Mouse (Mus musculus) cerebellum, adult 2 months (tissue): ENCODE data around the gene Hltf. TPM values are rescaled to one million over a fixed set of nuclear protein-coding genes. Genes with fewer than 3 reads are reported as not detected.
"Not testable (repeated sequence)": the region's sequence is repeated elsewhere in the genome, so short reads cannot be mapped to it uniquely, and the experiment has no call there.

ENCODE experiments used
- DNase-seq, 2 experiments: peaks; one replicate each; pipeline ENCODE4 v3.0.0; 2021
- H3K27ac ChIP-seq: fragments of 200-500 bp; 2 replicates; pipeline ENCODE4 v1.5.1; 2012; ENCODE audit warnings: low read length, control low read depth, inconsistent platforms; ENCODE audit not compliant: insufficient read depth
- H3K27me3 ChIP-seq: fragments of 200-500 bp; 2 replicates; pipeline ENCODE4 v1.6.1; 2012; ENCODE audit warnings: inconsistent platforms, mild to moderate bottlenecking, low read length, moderate library complexity; ENCODE audit not compliant: control insufficient read depth, insufficient read depth
- H3K4me1 ChIP-seq: fragments of 200-500 bp; 2 replicates; pipeline ENCODE4 v1.6.1; 2011; ENCODE audit warnings: low read length; ENCODE audit not compliant: control insufficient read depth, insufficient read depth
- H3K4me3 ChIP-seq: fragments of 200-500 bp; replicated peaks from 2 replicates; pipeline ENCODE3; 2011; ENCODE audit warnings: mild to moderate bottlenecking, low read depth, low read length, control low read depth; ENCODE audit not compliant: insufficient read depth
- CTCF ChIP-seq: fragments of 200-500 bp; IDR thresholded peaks from 2 replicates; pipeline ENCODE4 v1.5.1; 2011; ENCODE audit warnings: low read depth, mild to moderate bottlenecking, control low read depth, low read length, moderate library complexity, borderline replicate concordance; ENCODE audit not compliant: insufficient read depth
- POLR2A ChIP-seq: fragments of 200-500 bp; IDR thresholded peaks from 2 replicates; pipeline ENCODE4 v1.6.1; 2011; ENCODE audit warnings: low read length, control low read depth, borderline replicate concordance; ENCODE audit not compliant: insufficient read depth
- WGBS: fragments of 180-500 bp; shearing (Covaris S2); methylation state at CpG from one replicate; pipeline ENCODE4 v1.1.7; 2018; 5-methylcytosine and 5-hydroxymethylcytosine counted together
- polyA plus RNA-seq: library from polyadenylated mRNA; depleted of rRNA; stranded (reverse); fragments of >200 nt; gene quantifications from 2 replicates; pipeline ENCODE4 v1.2.3, GENCODE M21; 2012

Gene Hltf
- polyA plus RNA-seq, 1 experiment = 16.3 TPM

DNA sequence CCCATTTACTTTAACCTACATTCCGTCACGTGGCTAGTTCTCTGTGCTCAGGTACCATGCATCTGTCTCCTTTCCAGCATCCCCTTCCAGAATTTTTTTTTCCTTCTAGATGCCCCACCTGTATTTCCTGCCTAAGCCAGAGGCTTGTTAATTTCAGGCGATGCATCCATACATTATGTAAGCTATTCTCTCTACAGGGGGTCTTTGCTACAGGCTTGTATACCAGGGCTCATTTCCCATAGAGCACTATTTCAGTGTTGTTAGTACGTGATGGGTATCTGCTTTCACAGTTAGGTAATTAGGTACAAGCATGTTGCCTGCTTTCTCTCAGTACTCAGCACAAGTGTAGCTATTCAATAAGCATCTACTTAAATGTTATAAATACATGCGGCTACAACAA, 29.8 kb upstream of the Hltf start:
- H3K27me3 ChIP-seq = no peaks in the 10 kb centered on the region
- WGBS = 73% methylated on average over 5 of the region's 5 CpGs
- H3K27ac ChIP-seq = no peak overlapping the region
- DNase-seq = no peak
- no peaks in the 10 kb centered on the region for H3K4me1 ChIP-seq
- no peak overlapping the region for H3K4me3 ChIP-seq
- TF ChIP-seq POLR2A (no peak), CTCF (no peak)

DNA sequence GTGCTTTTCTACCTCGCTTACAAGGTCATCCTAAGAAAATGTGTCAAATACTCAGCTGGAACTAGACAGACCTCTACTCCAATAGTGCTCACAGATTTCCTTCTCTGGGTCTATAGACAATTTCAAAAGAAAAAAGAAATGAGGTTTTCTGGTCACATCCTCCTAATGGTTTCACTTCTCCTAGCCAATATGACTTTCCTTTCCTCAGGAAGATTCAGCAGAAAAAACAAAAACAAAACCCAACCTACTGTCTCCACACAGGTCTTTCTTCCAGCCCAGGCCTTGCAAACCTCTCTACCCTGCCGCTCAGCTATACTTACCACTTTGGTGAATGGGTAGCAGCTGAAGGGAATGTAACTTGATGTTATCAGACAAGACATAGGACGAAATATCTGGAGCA, 29.0 kb upstream of the Hltf start:
- H3K27me3 ChIP-seq = no peaks in the 10 kb centered on the region
- TF ChIP-seq CTCF (no peak), POLR2A (no peak)
- no peaks in the 10 kb centered on the region; the same call in 1 of the 2 replicates for H3K4me1 ChIP-seq
- no peak for DNase-seq
- WGBS = 95% methylated on average over 3 of the region's 3 CpGs
- H3K27ac ChIP-seq = no peak overlapping the region
- no peak overlapping the region for H3K4me3 ChIP-seq

DNA sequence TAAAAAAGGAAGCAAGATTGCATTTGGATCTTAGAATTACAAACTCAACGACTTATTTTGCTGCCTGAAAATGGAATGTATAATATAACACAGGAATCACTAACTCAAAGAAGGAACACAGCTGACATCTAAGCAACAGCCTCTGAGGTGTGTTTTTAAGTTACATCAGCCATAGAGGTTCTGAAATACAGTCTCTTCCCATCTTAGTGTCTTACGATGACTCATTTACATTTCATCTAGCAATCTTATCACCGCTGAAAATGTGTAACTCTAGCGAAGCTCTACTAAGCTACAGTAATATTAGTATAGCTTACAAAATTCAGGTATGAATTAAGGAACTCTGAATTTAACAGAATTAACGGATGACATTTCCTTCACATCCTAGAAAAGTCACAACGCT, 26.8 kb upstream of the Hltf start:
- WGBS = 96% methylated on average over 6 of the region's 6 CpGs
- no peak for TF ChIP-seq CTCF
- no peak for TF ChIP-seq POLR2A
- Histone ChIP-seq H3K27me3 (no peaks in the 10 kb centered on the region), H3K4me3 (no peak overlapping the region), H3K4me1 (no peaks in the 10 kb centered on the region; the same call in 1 of the 2 replicates), H3K27ac (no peak overlapping the region)
- DNase-seq = no peak

DNA sequence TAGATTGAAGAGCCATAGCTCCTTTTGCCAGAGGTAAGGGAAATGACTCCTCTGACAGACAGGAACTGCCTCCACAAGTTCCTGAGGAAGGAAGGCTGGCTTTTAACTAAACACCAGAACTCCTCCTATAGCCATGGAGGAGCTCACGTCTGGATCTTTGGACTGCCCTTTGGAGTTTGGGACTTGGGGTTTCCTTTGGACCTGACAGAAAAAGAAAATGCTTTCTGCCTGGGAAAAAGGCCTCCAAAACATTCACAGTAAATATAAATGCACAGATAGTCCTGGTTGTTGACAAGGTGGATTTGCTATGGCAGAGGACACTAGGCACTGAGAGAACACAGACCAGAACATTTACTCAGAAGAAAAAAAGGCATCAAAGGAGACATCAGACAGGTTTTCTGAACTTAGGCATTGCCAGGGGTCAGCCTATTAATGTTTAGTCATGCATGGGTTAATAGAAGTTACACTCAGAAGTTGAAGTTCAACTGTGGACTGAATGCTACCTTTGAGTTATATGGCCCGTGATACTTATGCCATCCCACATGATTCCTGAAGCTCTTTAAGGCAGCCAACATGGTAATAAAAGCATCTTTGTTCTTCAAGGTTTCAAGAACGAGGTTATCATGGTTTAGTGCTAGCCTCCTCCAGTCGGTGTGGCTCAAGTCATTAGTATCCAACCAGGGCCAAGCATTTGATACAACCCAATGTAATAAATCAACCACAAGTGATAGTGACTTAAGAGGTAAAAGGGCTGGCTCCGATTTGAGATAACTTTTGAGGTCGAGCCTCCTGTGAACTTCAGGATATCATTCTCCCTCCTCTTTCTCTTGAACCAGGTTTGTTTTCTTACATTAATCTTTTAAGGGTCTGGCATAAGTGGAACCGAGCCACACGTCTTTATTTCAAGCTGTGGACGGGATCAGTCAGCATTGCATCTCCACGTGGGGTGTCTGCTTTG, 23.6 kb upstream of the Hltf start:
- 19% methylated on average over 10 of the region's 10 CpGs for WGBS
- no peak overlapping the region for H3K27ac ChIP-seq

GRCm38 (mm10) chr3:20034719-20035404, 22.7 kb upstream of the Hltf start, which contains the start of gene Hps3:
Gene Hps3, minus strand, starts transcription at chr3:20035315.
- no peaks in the 10 kb centered on the region; the same call in 1 of the 2 replicates for H3K4me1 ChIP-seq
- WGBS = under 1% methylated on average over 47 of the region's 47 CpGs
- peak within 1 kb of the TSS; percentile 63 for H3K4me3 ChIP-seq
- H3K27me3 ChIP-seq = no peaks in the 10 kb centered on the region
- TF ChIP-seq CTCF (no peak), POLR2A (peak; percentile 84)
- peak; percentile 88 to 89 for DNase-seq
- peak within 1 kb of the TSS; percentile 5; the same call in 1 of the 2 replicates for H3K27ac ChIP-seq

More for the DNA sequence above, 23.6 kb upstream of the Hltf start:
- TF ChIP-seq POLR2A (no peak), CTCF (no peak)
- H3K27me3 ChIP-seq = no peaks in the 10 kb centered on the region
- no peaks in the 10 kb centered on the region; the same call in 1 of the 2 replicates for H3K4me1 ChIP-seq
- no peak for DNase-seq
- H3K4me3 ChIP-seq = peak overlapping the region; percentile 63

DNA sequence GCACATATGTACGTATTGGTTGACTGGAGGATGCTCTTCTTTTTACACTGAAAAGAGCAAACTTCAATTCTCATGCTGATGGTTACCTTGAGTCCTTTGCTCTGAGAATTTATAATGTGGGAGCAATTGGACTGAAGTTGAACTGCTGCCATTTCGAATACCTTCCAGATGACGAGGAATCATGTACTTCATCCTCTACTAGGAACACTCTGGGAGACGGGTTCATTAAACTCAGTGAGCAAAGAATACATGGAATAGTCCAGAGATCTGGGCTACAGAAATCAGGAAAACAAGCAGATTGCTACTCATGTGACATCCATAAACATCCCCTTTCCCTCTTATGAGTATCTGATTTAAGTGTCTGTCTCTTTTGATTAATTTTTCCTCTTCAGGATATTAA, 21.5 kb upstream of the Hltf start:
- DNase-seq = no peak
- H3K27ac ChIP-seq = no peak overlapping the region
- no peaks in the 10 kb centered on the region for H3K27me3 ChIP-seq
- no peak overlapping the region for H3K4me3 ChIP-seq
- TF ChIP-seq CTCF = no peak
- TF ChIP-seq POLR2A = no peak
- WGBS = 65% methylated on average over 4 of the region's 4 CpGs
- no peaks in the 10 kb centered on the region; the same call in 1 of the 2 replicates for H3K4me1 ChIP-seq

DNA sequence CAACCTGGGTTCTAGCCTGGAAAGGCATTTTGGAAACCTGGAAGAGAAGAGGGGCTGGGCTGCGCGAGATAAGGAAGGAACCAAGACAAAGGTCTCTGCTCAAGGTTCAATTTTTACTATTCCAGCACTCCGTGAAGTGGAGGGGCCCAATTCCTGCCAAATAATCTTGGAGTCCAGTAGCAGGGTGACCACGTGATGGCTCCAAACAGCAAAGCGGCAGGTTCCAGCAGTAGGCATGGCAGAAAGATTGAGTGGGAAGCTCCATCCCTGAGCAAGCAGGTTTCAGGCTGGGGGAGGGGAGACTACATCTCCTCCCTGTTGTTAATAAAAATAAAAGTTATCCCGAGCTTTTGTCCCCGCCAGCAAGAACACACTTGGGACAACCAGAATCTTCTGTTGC, 16.1 kb upstream of the Hltf start:
- not testable (repeated sequence) for H3K27ac ChIP-seq, H3K27me3 ChIP-seq, DNase-seq, H3K4me3 ChIP-seq, H3K4me1 ChIP-seq
- WGBS = 91% methylated on average over 7 of the region's 7 CpGs

DNA sequence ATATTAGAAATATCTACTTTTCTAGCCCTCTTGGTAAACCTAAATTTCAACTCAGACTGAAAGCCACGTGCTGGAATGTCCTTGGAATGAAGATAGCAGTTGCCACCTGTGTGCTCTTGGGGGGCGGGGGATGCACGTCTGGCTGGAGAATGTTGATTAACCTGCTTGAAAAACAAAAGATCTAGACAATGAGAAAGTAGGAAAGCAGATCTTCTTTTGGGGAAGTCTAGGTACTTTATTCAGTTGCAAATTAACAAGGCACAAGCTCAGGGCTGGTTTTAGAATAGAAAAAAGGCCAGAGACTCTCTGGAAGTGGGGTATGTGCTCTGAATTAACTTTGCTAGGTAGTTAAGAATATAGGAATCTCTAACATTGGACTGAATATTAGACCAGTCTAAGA, 12.9 kb upstream of the Hltf start:
- 66% methylated on average over 3 of the region's 3 CpGs for WGBS
- not testable (repeated sequence) for H3K27me3 ChIP-seq

More for the DNA sequence above, 12.9 kb upstream of the Hltf start:
- not testable (repeated sequence) for H3K4me3 ChIP-seq, H3K27ac ChIP-seq, DNase-seq, H3K4me1 ChIP-seq
